Mouse (Mus musculus): Measurements from ENCODE around the gene Gm28635. TPM values are rescaled to one million over a fixed set of nuclear protein-coding genes. Genes with fewer than 3 reads are reported as not detected.

Gm28635 gene
- not detected in 2 replicates for polyA plus RNA-seq (2012; ENCODE audit: insufficient read depth, insufficient read length, missing spikeins)

GRCm38 (mm10) chr2:84677968-84678880, at the start of gene Gm28635, which contains the start of gene Med19:
Gm28635 (minus strand) TSS chr2:84678041.
Med19 (plus strand) TSS chr2:84678402.
- 0 out of 2 replicates have a peak within 1 kb of the TSS, but pooled peaks have one; percentile 33 for H3K27ac ChIP-seq (replicated peaks; ENCODE audit: low read depth, low read length)
- H3K4me3 ChIP-seq (ENCODE audit: insufficient read depth, low read depth, low read length) = peak within 1 kb of the TSS; percentile 77
- H3K4me1 ChIP-seq (ENCODE audit: control insufficient read depth, insufficient read depth, insufficient read length, low read length) = no peaks in the 10 kb centered on the region

- Histone ChIP-seq H3K4me3 (ENCODE audit: insufficient read depth, low read depth, low read length) (peak within 1 kb of the TSS; percentile 86), H3K27ac (replicated peaks; ENCODE audit: low read depth, low read length) (peak within 1 kb of the TSS; percentile 94), H3K4me1 (ENCODE audit: control insufficient read depth, insufficient read depth, insufficient read length, low read length) (peaks cover 6% of the 10 kb centered on the region)
These were observed 49.5 kb upstream of the Gm28635 start, which contains the start of gene Clp1 for GRCm38 (mm10) chr2:84727172-84727858. Clp1 (minus strand) TSS chr2:84727350.

- peaks cover 6% of the 10 kb centered on the region for H3K4me1 ChIP-seq (ENCODE audit: control insufficient read depth, insufficient read depth, insufficient read length, low read length)
- H3K27ac ChIP-seq (replicated peaks; ENCODE audit: low read depth, low read length) = peak overlapping the region; percentile 58
- peak overlapping the region; percentile 71 for H3K4me3 ChIP-seq (ENCODE audit: insufficient read depth, low read depth, low read length)
These were observed 48.9 kb upstream of the Gm28635 start for GRCm38 (mm10) chr2:84726716-84727115.

GRCm38 (mm10) chr2:84725770-84726169, 47.9 kb upstream of the Gm28635 start:
- Histone ChIP-seq H3K4me1 (ENCODE audit: control insufficient read depth, insufficient read depth, insufficient read length, low read length) (peaks cover 6% of the 10 kb centered on the region), H3K4me3 (ENCODE audit: insufficient read depth, low read depth, low read length) (peak overlapping the region; percentile 71), H3K27ac (replicated peaks; ENCODE audit: low read depth, low read length) (no peak overlapping the region)

- Histone ChIP-seq H3K4me1 (ENCODE audit: control insufficient read depth, insufficient read depth, insufficient read length, low read length) (peaks cover 6% of the 10 kb centered on the region), H3K4me3 (ENCODE audit: insufficient read depth, low read depth, low read length) (no peak overlapping the region), H3K27ac (replicated peaks; ENCODE audit: low read depth, low read length) (no peak overlapping the region)
These were observed 46.0 kb upstream of the Gm28635 start for GRCm38 (mm10) chr2:84723856-84724255.

GRCm38 (mm10) chr2:84721182-84721581, 43.3 kb upstream of the Gm28635 start:
- Histone ChIP-seq H3K4me1 (ENCODE audit: control insufficient read depth, insufficient read depth, insufficient read length, low read length) (peaks cover 6% of the 10 kb centered on the region), H3K4me3 (ENCODE audit: insufficient read depth, low read depth, low read length) (no peak overlapping the region), H3K27ac (replicated peaks; ENCODE audit: low read depth, low read length) (no peak overlapping the region)

GRCm38 (mm10) chr2:84720718-84721117, 42.9 kb upstream of the Gm28635 start:
- Histone ChIP-seq H3K4me1 (ENCODE audit: control insufficient read depth, insufficient read depth, insufficient read length, low read length) (peaks cover 5% of the 10 kb centered on the region), H3K27ac (replicated peaks; ENCODE audit: low read depth, low read length) (no peak overlapping the region), H3K4me3 (ENCODE audit: insufficient read depth, low read depth, low read length) (no peak overlapping the region)

GRCm38 (mm10) chr2:84717357-84717756, 39.5 kb upstream of the Gm28635 start:
- Histone ChIP-seq H3K4me3 (ENCODE audit: insufficient read depth, low read depth, low read length) (no peak overlapping the region), H3K4me1 (ENCODE audit: control insufficient read depth, insufficient read depth, insufficient read length, low read length) (peaks cover 3% of the 10 kb centered on the region; the same call in 1 of the 2 replicates), H3K27ac (replicated peaks; ENCODE audit: low read depth, low read length) (no peak overlapping the region)

- Histone ChIP-seq H3K27ac (replicated peaks; ENCODE audit: low read depth, low read length) (peak overlapping the region; percentile 92), H3K4me1 (ENCODE audit: control insufficient read depth, insufficient read depth, insufficient read length, low read length) (peaks cover 3% of the 10 kb centered on the region; the same call in 1 of the 2 replicates), H3K4me3 (ENCODE audit: insufficient read depth, low read depth, low read length) (peak overlapping the region; percentile 72)
These were observed 38.8 kb upstream of the Gm28635 start for GRCm38 (mm10) chr2:84716423-84717355.

- Histone ChIP-seq H3K4me3 (ENCODE audit: insufficient read depth, low read depth, low read length) (peak overlapping the region; percentile 72), H3K4me1 (ENCODE audit: control insufficient read depth, insufficient read depth, insufficient read length, low read length) (peaks cover 3% of the 10 kb centered on the region; the same call in 1 of the 2 replicates), H3K27ac (replicated peaks; ENCODE audit: low read depth, low read length) (peak overlapping the region; percentile 95)
These were observed 37.9 kb upstream of the Gm28635 start for GRCm38 (mm10) chr2:84715562-84716361.

- H3K27ac ChIP-seq (replicated peaks; ENCODE audit: low read depth, low read length) = peak within 1 kb of the TSS; percentile 95
- peak within 1 kb of the TSS; percentile 84 for H3K4me3 ChIP-seq (ENCODE audit: insufficient read depth, low read depth, low read length)
- peaks cover 5% of the 10 kb centered on the region; the same call in 1 of the 2 replicates for H3K4me1 ChIP-seq (ENCODE audit: control insufficient read depth, insufficient read depth, insufficient read length, low read length)
These were observed 37.1 kb upstream of the Gm28635 start, which contains the start of gene Zdhhc5 for GRCm38 (mm10) chr2:84714811-84715561. Zdhhc5 (minus strand) TSS chr2:84715180.

GRCm38 (mm10) chr2:84714422-84714810, 36.6 kb upstream of the Gm28635 start:
- Histone ChIP-seq H3K27ac (replicated peaks; ENCODE audit: low read depth, low read length) (peak overlapping the region; percentile 84), H3K4me1 (ENCODE audit: control insufficient read depth, insufficient read depth, insufficient read length, low read length) (peaks cover 5% of the 10 kb centered on the region; the same call in 1 of the 2 replicates), H3K4me3 (ENCODE audit: insufficient read depth, low read depth, low read length) (peak overlapping the region; percentile 84)

- H3K4me1 ChIP-seq (ENCODE audit: control insufficient read depth, insufficient read depth, insufficient read length, low read length) = peaks cover 5% of the 10 kb centered on the region; the same call in 1 of the 2 replicates
- no peak overlapping the region for H3K27ac ChIP-seq (replicated peaks; ENCODE audit: low read depth, low read length)
- H3K4me3 ChIP-seq (ENCODE audit: insufficient read depth, low read depth, low read length) = no peak overlapping the region
These were observed 34.1 kb upstream of the Gm28635 start for GRCm38 (mm10) chr2:84711898-84712297.
